Mouse (Mus musculus): ENCODE results near the gene Gm20379. TPM values are rescaled to one million over a fixed set of nuclear protein-coding genes. Genes with fewer than 3 reads are reported as not detected.

The Gm20379 gene
- polyA plus RNA-seq, 1 experiment from 2014 or later = 1.2 TPM

DNA sequence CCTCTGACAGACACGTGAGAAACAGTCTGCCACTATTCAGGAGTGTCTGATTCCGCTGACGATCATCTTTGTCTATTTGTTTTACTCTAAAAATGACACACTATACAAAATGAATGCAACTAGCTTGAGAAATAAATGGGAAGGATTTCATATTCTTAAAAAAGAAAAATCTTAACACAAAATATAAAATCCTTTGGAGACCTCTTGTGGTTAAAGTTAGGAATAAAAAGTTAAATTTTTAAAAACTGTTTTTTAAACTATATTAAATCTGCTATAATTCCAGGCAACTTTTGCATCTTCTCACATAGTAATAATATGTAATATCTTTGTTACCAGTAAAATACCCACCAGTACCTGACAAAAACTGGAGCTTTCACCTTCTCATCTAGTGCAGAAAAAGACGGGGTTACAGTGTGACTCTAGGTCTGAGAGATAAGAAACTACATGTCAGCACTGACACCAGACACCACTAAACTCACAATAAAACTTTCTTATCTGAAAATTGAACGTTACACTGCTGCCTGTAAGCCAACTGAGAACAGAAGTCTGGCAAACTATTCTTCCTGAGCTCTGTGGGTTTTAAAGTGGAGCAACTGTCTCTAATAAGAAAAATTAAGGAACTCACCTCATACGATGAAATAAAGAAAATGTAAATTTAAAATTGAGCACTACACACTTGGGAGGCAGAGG is 32.1 kb downstream of the Gm20379 start:
- Histone ChIP-seq H3K27me3 (replicated peaks) (no peaks in the 10 kb centered on the region), H3K4me1 (no peaks in the 10 kb centered on the region), H3K9me3 (no peaks in the 10 kb centered on the region), H3K27ac (no peak overlapping the region), H3K4me3 (replicated peaks) (no peak overlapping the region), H3K4me2 (no peak overlapping the region), H3K9ac (no peak overlapping the region), H3K36me3 (0 out of 2 replicates have a peak, but pooled peaks cover 12% of the 10 kb centered on the region)
- no peak for ATAC-seq (ENCODE audit: insufficient read depth, low FRiP score, low read depth)
- WGBS = 71% methylated on average over 6 of the region's 6 CpGs

GRCm38 (mm10) chr13:92339787-92340186 is 34.0 kb downstream of the Gm20379 start:
- H3K4me3 ChIP-seq (replicated peaks) = no peak overlapping the region
- no peak overlapping the region for H3K9ac ChIP-seq
- no peaks in the 10 kb centered on the region for H3K27me3 ChIP-seq (replicated peaks)
- no peaks in the 10 kb centered on the region for H3K4me1 ChIP-seq
- H3K27ac ChIP-seq = no peak overlapping the region
- H3K36me3 ChIP-seq = 0 out of 2 replicates have a peak, but pooled peaks cover 13% of the 10 kb centered on the region
- ATAC-seq (ENCODE audit: insufficient read depth, low FRiP score, low read depth) = no peak
- H3K4me2 ChIP-seq = no peak overlapping the region
- WGBS = 89% methylated on average over 3 of the region's 3 CpGs
- no peaks in the 10 kb centered on the region for H3K9me3 ChIP-seq

DNA sequence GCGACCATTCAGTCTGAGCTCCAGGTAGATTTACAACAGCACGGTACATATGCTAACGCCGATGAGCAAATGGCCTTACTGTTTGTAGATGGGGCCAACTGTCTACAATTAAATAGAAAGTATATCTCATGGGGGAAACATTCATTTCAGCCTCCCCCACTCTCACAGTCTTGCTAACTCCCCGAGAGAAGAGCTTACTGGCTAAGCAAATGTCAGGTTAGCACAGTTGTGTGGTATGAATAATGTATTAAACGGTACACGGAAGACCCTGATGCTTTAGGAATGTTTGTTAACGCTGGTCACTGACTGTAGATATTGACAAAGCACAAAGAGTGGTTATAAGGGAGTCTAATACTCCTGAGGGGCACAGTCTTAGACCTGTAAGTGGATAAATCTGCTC is 38.3 kb downstream of the Gm20379 start:
- no peaks in the 10 kb centered on the region for H3K4me1 ChIP-seq
- H3K9ac ChIP-seq = no peak overlapping the region
- H3K27ac ChIP-seq = no peak overlapping the region
- H3K4me3 ChIP-seq (replicated peaks) = no peak overlapping the region
- H3K27me3 ChIP-seq (replicated peaks) = no peaks in the 10 kb centered on the region
- H3K36me3 ChIP-seq = 0 out of 2 replicates have a peak, but pooled peaks cover 16% of the 10 kb centered on the region
- H3K4me2 ChIP-seq = no peak overlapping the region
- ATAC-seq (ENCODE audit: insufficient read depth, low FRiP score, low read depth) = no peak
- H3K9me3 ChIP-seq = no peaks in the 10 kb centered on the region
- WGBS = 89% methylated on average over 8 of the region's 8 CpGs

DNA sequence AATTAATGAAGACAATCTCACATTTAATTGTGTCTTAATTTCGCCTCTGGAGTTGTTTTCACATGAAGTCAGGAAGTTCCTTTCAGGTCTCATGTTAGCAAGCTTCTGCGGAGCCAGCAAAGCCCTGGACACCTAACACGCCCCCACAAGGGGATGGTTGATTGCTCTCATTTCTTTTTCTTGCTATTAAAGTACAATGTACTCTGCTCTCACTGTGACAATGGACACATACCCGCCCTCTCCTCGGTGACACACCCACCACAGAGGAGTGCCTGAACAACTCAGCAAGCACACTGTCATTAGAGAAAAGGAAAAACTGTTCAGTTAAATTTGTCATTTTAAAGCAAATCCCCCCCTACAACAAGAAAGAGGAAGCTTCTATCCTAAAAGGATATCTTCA is 40.6 kb downstream of the Gm20379 start:
- H3K4me1 ChIP-seq = no peaks in the 10 kb centered on the region
- H3K9me3 ChIP-seq = no peaks in the 10 kb centered on the region
- no peak for ATAC-seq (ENCODE audit: insufficient read depth, low FRiP score, low read depth)
- H3K4me3 ChIP-seq (replicated peaks) = no peak overlapping the region
- H3K9ac ChIP-seq = no peak overlapping the region
- WGBS = 80% methylated on average over 5 of the region's 5 CpGs
- H3K4me2 ChIP-seq = no peak overlapping the region
- no peaks in the 10 kb centered on the region for H3K27me3 ChIP-seq (replicated peaks)
- H3K27ac ChIP-seq = no peak overlapping the region
- 0 out of 2 replicates have a peak, but pooled peaks cover 10% of the 10 kb centered on the region for H3K36me3 ChIP-seq

DNA sequence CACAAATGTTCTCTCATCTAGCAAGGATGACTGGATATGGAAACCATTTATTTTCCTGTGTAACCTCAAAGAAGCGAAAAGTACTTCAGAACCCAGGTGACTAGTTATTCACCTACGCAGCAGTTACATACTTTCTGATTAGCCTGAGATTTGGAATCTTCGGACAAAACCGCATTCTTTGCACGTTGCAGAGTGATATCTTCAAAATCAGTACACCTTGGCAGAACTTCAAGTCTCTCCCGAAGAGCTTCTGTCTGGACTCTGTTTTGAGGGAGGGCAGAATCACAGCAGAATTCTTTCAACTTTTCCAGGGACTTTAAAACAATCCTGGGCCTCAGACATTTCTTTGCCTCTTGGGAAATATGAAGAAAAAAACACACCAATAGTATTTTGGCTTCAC is 45.3 kb downstream of the Gm20379 start:
- Histone ChIP-seq H3K27ac (no peak overlapping the region), H3K4me3 (replicated peaks) (no peak overlapping the region)

GRCm38 (mm10) chr13:92353956-92354355 is 48.2 kb downstream of the Gm20379 start:
- ATAC-seq (ENCODE audit: insufficient read depth, low FRiP score, low read depth) = no peak
- H3K9me3 ChIP-seq = no peaks in the 10 kb centered on the region

More for the DNA sequence above, 45.3 kb downstream of the Gm20379 start:
- no peak overlapping the region for H3K4me2 ChIP-seq
- WGBS = 84% methylated on average over 6 of the region's 6 CpGs
- no peaks in the 10 kb centered on the region for H3K27me3 ChIP-seq (replicated peaks)
- no peak overlapping the region for H3K9ac ChIP-seq
- 0 out of 2 replicates have a peak, but pooled peaks cover 3% of the 10 kb centered on the region for H3K36me3 ChIP-seq
- ATAC-seq (ENCODE audit: insufficient read depth, low FRiP score, low read depth) = no peak
- no peaks in the 10 kb centered on the region for H3K9me3 ChIP-seq
- H3K4me1 ChIP-seq = no peaks in the 10 kb centered on the region

GRCm38 (mm10) chr13:92354456-92355271 is 48.9 kb downstream of the Gm20379 start, which contains the start of the genes Dhfr and Msh3:
TSS of gene Dhfr (plus strand) at chr13:92354726.
TSS of gene Msh3 (minus strand) at chr13:92355003.
- Histone ChIP-seq H3K4me2 (peak within 1 kb of the TSS; percentile 99), H3K4me1 (no peaks in the 10 kb centered on the region), H3K36me3 (peaks cover 4% of the 10 kb centered on the region; the same call in 1 of the 2 replicates), H3K9me3 (no peaks in the 10 kb centered on the region), H3K27ac (peak within 1 kb of the TSS; percentile 95), H3K9ac (peak within 1 kb of the TSS; percentile 83), H3K4me3 (replicated peaks) (peak within 1 kb of the TSS; percentile 84), H3K27me3 (replicated peaks) (no peaks in the 10 kb centered on the region)
- peak; percentile 95 for ATAC-seq (ENCODE audit: insufficient read depth, low FRiP score, low read depth)
- WGBS = under 1% methylated on average over 75 of the region's 76 CpGs

More at GRCm38 (mm10) chr13:92353956-92354355, 48.2 kb downstream of the Gm20379 start:
- no peak overlapping the region; the same call in 1 of the 2 replicates for H3K9ac ChIP-seq
- peak overlapping the region; percentile 84 for H3K4me3 ChIP-seq (replicated peaks)
- H3K4me1 ChIP-seq = no peaks in the 10 kb centered on the region
- H3K36me3 ChIP-seq = peaks cover 2% of the 10 kb centered on the region; the same call in 1 of the 2 replicates
- no peaks in the 10 kb centered on the region for H3K27me3 ChIP-seq (replicated peaks)
- 12% methylated on average over 4 of the region's 4 CpGs for WGBS
- peak overlapping the region; percentile 21; the same call in 1 of the 2 replicates for H3K27ac ChIP-seq
- peak overlapping the region; percentile 99 for H3K4me2 ChIP-seq

DNA sequence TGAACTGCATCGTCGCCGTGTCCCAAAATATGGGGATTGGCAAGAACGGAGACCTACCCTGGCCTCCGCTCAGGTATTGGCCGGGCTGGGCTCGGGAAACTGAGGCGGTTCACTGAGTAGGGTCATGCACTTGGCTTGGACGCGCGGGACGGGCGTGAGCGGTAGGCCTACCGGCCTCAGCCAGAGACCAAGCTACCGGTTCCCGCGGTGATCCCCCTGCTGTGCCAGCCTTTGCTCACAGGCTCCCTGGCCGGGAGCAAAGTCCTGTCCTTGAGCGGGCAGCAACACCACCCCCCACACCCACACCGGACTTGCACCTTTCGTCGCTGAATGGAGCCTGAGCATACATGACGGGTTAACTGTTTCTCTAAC is 49.5 kb downstream of the Gm20379 start:
- peak; percentile 25 for ATAC-seq (ENCODE audit: insufficient read depth, low FRiP score, low read depth)
- Histone ChIP-seq H3K27ac (peak overlapping the region; percentile 95), H3K36me3 (peaks cover 4% of the 10 kb centered on the region; the same call in 1 of the 2 replicates), H3K4me1 (no peaks in the 10 kb centered on the region), H3K9me3 (no peaks in the 10 kb centered on the region), H3K9ac (peak overlapping the region; percentile 68; the same call in 1 of the 2 replicates), H3K4me2 (peak overlapping the region; percentile 99), H3K4me3 (replicated peaks) (peak overlapping the region; percentile 84), H3K27me3 (replicated peaks) (no peaks in the 10 kb centered on the region)
- WGBS = under 1% methylated on average over 24 of the region's 24 CpGs

DNA sequence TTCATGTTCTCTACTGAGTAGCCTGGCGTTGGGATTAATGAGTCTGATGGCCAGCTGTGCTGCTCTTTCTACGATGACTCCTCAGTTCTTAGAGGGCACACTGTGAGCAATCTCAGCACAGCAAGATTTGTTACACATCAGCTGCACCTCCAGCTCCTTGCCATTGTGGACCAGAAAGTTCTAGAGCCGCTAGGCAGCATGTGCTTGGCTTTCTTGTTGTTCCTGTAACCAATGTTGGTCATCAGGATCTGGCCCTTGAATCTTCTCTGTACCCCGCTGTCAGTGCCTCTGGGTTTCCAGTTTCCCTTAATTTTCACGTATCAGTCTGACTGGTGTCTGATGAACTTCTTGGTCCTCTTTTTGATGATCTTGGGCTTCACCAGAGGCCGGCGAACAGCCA is 50.6 kb downstream of the Gm20379 start:
- no peak overlapping the region for H3K9ac ChIP-seq
- H3K27ac ChIP-seq = no peak overlapping the region
- peak overlapping the region; percentile 99 for H3K4me2 ChIP-seq
- peaks cover 4% of the 10 kb centered on the region; the same call in 1 of the 2 replicates for H3K36me3 ChIP-seq
- 71% methylated on average over 7 of the region's 7 CpGs for WGBS
- no peaks in the 10 kb centered on the region for H3K27me3 ChIP-seq (replicated peaks)
- H3K4me3 ChIP-seq (replicated peaks) = peak overlapping the region; percentile 84
- no peaks in the 10 kb centered on the region for H3K9me3 ChIP-seq
- H3K4me1 ChIP-seq = no peaks in the 10 kb centered on the region
- no peak for ATAC-seq (ENCODE audit: insufficient read depth, low FRiP score, low read depth)
